Mouse (Mus musculus): Measurements from ENCODE around the gene Hist1h2bm.
"Not testable (repeated sequence)": the region's sequence is repeated elsewhere in the genome, so short reads cannot be mapped to it uniquely, and the experiment has no call there.

DNA sequence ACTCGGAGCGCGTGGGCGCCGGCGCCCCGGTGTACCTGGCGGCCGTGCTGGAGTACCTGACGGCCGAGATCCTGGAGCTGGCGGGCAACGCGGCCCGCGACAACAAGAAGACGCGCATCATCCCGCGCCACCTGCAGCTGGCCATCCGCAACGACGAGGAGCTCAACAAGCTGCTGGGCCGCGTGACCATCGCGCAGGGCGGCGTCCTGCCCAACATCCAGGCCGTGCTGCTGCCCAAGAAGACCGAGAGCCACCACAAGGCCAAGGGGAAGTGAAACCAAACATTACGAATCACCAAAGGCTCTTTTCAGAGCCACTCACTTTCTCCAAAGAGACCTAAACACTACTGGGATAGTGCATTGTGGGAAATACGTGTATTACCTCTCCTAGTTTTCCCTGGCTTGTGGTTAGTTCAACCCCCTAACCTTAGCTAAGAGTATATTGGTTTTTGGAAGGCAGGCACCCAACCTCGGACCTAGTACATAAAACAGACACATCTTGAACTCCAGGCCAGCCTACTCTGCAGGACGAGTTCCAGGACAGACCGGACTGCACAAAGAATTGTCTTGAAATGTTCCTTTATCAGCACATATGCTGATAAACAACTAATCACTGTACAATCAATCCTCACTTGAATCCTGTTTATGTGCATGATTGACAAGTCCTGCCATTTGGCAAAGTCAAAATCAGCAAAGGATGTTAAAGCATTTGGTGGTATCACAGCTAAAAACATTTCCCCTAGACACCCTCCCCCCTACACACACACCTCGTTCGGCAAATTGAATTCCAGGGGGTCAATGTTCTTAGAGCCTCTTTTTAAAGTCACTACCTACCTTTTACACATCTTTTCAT is 5.1 kb upstream of the Hist1h2bm start:
- TF ChIP-seq POLR2A (IDR thresholded peaks at IDR 0.05; ENCODE audit: borderline replicate concordance, insufficient read depth, low read length); CTCF (IDR thresholded peaks at IDR 0.05; ENCODE audit: borderline replicate concordance, insufficient read depth, low read depth, low read length): not testable (repeated sequence)
